Mouse (Mus musculus) layer of hippocampus, adult 18-20 months (tissue): ENCODE measurements around the gene Ldlrad3. TPM values are rescaled to one million over a fixed set of nuclear protein-coding genes. Genes with fewer than 3 reads are reported as not detected.

Experiments
- DNase-seq, 2 experiments: peaks; one replicate each; pipeline ENCODE4 v3.0.0; 2022; ENCODE audit warnings: low spot score in 2 of 2
- total RNA-seq, 2 experiments: library from RNA; stranded (reverse); gene quantifications; 2 replicates each; pipeline ENCODE4 v1.2.3; 2021

Gene Ldlrad3
- total RNA-seq, 2 experiments from 2014 or later, result 8.8 to 9.8 TPM

GRCm38 (mm10) chr2:101908773-101909172 is 277.4 kb downstream of the Ldlrad3 start:
- DNase-seq, result no peak

- DNase-seq, result peak; percentile 22 to 38
These were observed 278.7 kb downstream of the Ldlrad3 start for GRCm38 (mm10) chr2:101907386-101908022.

GRCm38 (mm10) chr2:101906379-101906690 is 279.9 kb downstream of the Ldlrad3 start:
- DNase-seq, result no peak

GRCm38 (mm10) chr2:101905534-101906378 is 280.4 kb downstream of the Ldlrad3 start:
- DNase-seq, result peak; percentile 74 to 92

- no peak for DNase-seq
These were observed 284.0 kb downstream of the Ldlrad3 start for GRCm38 (mm10) chr2:101902196-101902595.

Other genes starting within 250 kb of the Ldlrad3 start
- gene Trim44, start 221.4 kb upstream of the Ldlrad3 start, total RNA-seq, result 100 to 1,000 TPM; 169 to 180 TPM